Mouse (Mus musculus): Measurements from ENCODE around the gene Nfkbiz.

The Nfkbiz gene

DNA sequence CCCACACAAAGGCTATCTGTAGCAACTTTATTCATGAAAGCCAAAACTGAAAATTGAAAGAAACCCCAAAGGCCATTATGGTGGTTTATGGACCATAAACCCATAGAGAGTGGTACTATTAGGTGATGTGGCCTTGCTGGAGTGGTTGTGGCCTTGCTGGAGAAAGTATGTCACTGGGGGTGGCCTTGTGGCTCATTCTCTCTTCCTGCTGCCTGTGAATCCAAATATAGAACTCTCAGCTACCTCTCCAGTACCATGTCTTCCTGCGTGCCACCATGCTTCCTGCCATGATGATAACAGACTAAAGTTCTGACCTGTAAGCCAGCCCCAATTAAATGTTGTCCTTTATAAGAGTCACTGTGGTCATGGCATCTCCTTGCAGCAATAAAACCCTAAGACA lies 33.9 kb downstream of the Nfkbiz start:
- DNase-seq (ENCODE audit: low spot score in 2 of 2) = no peak

DNA sequence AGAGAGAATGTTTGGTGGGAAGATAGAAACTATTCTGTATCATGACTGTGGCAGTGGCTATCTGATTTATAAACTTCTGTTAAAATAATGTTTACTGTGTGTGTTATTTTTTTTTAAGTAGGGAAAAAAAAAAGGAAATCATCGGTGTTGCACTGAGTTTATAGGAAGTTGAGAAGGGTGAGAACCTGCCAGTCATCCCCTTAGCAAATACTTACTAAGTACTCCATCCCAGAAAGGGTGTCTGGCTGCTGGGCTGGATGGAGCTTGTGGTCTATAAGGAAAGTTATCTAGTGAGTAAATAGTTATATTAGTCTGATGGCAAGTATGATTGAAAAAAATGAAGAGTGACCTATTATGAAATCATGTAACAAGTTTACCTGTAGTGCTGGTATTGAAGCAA lies 37.1 kb downstream of the Nfkbiz start:
- no peak for DNase-seq (ENCODE audit: low spot score in 2 of 2)

DNA sequence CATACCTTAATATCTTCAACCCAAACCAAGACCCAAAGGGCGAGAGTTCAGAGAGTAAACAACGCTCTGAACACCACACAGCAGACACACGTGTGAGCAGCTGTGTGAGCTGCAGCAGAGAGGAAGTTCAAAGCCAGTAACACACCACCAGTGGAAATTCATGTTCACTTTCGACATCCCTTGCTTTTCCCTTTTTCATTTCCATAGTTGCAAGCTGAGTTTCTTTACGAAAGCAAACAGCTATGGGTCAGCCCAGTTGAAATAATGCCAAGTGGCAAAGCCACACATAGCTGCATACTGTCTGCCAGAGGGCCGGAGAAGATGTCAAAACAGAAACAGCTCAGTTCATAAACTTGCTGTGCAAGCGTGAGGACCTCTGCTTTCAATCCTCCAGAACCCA lies 39.9 kb downstream of the Nfkbiz start:
- no peak for DNase-seq (ENCODE audit: low spot score in 2 of 2)

DNA sequence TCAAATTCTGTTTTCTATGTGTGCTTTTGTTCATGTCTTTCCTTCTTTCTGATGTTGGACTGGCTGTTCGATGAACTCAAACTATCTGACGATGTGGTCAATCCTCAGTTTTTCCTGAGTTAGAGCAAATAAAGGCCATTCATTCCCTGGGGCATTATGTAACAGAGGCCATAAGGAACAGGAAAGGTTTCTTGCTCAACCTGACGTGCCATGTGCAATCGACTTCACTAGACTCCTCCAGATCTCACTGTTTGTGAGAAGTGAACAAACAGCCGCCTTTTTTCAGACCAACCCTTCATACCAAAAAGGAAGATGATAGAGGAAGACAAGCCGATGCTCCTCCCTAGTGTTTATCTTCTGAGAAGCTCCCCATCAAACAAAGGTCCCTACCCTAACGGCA lies 48.4 kb downstream of the Nfkbiz start:
- no peak for DNase-seq (ENCODE audit: low spot score in 2 of 2)

DNA sequence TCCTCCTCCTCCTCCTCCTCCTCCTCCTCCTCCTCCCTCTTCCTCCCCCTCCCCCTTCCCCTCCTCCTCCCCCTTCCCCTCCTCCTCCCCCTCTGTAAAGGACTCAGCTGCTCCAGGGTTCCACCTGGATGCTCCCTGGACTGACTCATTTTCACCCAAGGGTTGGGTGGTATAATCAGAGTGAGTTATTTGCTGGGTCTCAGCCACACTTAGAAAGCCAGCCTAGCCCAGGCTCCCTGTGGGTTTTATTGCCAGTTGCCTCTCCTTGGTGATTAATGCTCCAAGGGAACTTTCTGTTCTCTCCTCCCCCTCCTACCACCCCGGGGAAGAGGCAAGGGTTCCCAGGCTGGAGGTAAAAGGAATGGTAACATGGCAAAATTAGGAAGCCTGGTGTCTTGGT lies 49.4 kb downstream of the Nfkbiz start:
- DNase-seq (ENCODE audit: low spot score in 2 of 2) = no peak

DNA sequence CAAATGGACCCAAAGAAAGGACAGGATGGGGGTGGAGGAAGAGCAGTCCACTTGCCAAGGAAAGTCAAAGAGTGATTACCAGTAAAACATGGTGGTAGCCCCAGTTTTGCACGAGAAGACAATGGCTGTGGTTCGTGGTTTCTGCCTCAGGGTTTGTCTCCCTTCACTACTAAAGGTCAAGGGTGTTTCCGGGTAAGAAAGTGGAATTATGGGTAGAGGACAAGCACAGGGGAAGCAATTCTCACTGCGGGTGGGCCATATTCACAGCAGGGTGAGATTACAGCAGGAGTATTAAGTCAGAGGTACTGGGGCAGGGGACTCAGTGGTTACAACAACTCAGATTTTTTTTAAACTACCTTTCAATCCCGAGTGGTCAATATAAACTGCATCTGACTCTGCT lies 50.0 kb downstream of the Nfkbiz start:
- DNase-seq (ENCODE audit: low spot score in 2 of 2) = no peak

DNA sequence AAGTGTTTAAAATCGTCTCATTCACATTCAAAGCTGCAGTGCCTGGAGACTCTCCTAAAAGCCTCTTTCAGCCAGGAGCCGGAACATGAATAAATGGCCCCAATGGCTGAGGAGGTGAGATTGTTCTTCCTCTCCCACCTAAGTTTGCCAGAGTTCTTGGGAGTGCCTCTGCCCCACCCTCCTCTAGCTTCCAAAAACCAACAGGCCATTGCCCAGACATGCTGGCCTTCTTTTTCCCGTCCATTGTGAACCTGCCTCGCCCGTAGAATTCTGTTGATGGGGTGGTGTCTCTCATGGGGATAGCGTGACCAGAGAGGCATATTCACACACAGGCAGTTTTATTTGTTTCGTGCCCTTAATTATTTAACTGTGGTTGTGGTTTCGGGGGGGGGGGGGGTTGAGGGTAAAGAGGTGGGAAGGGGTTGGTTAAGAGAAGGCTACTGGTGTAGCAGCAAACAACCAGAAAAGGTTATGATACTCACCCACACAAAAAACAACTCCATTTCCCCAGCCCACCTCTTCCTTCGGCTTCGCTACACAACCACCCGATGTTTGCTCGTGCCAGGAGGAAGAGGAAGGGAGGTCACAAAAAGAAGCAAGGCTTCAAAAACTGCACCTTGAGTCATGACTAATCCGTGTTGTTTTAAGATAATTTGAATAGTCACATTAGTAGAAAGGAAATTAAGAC lies 51.2 kb downstream of the Nfkbiz start:
- no peak for DNase-seq (ENCODE audit: low spot score in 2 of 2)

DNA sequence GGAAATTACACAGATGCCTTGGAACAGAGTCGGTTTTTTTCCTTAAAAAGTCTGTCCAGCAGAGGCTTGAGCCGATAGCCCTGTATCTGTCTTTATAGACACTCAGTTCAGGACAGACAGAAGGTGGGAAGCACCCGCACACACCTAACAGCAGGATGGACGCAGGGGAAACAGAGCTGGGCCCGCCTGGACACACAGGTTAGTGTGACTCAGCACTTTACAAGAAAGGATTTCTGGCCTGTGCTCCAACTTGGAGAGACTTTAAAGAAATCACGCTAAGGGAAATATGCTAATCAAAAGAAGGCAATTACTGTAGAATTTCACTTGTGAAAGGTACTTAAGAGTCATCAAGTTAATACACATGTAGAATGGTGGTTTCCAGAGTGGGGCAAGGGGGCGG lies 54.3 kb downstream of the Nfkbiz start:
- no peak for DNase-seq (ENCODE audit: low spot score in 2 of 2)

DNA sequence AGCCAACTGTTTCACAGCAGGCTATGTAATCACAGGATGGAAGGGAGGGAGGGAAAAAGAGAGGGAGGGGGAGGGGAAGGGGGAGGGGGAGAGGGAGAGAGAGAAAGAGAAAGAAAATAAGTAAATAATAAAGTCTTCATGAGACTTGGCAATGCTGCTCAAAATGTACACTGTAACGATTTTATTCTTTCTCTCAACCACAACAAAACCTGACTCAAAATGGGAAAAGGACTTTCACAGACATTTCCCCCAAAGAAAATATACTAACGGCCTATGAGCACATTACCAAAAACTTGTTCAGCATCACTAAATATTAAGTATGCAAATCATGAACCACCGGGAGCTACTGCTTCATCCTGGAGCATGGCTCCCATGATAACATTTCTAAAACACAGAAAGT lies 54.8 kb downstream of the Nfkbiz start:
- DNase-seq (ENCODE audit: low spot score in 2 of 2) = no peak

DNA sequence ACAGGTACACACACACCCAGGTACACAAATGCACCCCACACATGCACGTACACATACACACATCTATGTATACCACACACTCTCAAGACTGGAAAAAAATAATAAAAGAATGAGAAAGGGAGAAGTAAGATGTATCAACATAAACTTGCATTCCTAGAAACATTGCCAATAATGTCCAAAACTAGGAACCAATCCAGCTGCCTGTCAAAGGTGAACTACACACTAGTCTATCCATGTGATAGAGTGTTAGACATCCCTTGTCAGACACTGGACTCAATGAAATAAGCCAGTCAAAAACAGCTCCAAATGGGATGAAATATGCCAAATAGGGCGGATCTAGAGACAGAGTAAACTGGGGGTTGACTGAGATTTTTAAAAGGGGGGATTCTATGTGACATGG lies 55.8 kb downstream of the Nfkbiz start:
- no peak for DNase-seq (ENCODE audit: low spot score in 2 of 2)

DNA sequence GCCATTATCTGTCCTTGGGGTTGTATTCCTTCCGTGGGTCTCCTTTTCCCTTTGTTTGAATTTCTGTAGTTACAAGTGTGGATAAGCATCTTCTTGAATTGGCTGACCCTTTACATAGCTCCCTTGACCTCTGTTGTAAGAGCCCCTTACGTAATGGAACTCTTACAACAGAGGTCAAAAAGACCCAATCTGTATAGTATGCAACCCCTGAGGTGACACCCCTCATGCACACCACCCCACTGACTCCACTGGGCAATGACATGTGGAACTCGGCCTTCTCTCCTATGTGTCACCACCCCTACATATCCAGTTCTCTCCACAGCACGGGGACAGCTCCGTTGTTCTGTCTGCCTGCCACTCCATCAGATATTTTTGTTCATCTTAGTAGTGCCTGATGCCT lies 56.9 kb downstream of the Nfkbiz start:
- no peak for DNase-seq (ENCODE audit: low spot score in 2 of 2)

DNA sequence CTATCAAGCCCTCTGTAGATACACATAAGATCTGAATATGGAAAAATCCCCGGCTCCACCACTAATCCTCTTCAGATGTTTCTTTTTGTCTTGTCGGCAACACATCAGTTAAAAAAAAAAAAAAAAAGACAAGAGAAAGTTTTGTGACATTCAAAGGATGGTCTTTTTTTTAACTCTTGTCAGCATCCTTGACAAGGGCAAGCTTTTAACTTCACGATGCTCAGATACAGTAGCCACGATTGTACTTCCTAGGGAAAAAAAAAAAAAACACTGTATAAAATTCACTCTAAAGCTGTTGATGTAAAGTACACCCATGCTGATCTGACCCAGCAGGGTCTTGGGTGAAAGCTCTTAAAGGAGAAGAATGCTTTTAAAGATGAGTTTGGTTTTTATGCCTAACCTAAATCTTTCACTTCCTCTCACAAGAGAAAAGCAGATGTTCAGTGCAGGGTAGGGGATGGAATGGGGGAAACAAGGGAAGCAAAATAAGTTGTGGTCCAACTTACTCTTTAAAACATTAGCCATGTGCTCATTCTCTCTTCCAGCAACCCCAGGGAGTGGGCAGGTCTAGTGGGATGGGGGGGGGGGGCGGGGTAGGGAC lies 57.6 kb downstream of the Nfkbiz start:
- no peak for DNase-seq (ENCODE audit: low spot score in 2 of 2)

DNA sequence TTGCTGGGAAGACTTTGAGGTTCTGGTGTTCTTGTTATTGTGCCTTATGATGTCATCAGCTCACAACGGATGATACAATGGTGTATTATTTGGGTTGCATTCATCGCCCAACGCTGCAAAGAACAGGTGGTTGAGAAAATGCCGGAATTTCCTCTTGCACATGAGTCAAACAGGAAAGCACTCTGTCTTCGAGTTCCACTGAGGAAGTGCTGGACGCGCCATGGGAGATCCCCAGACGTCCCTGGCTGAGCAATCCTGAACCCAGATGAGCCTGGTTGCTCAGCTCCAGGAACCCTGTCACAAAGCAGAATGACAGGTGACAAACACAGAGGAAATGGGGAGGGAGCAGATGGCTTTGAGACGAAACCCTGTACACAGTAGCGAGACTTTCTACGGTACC lies 62.4 kb downstream of the Nfkbiz start:
- no peak for DNase-seq (ENCODE audit: low spot score in 2 of 2)

DNA sequence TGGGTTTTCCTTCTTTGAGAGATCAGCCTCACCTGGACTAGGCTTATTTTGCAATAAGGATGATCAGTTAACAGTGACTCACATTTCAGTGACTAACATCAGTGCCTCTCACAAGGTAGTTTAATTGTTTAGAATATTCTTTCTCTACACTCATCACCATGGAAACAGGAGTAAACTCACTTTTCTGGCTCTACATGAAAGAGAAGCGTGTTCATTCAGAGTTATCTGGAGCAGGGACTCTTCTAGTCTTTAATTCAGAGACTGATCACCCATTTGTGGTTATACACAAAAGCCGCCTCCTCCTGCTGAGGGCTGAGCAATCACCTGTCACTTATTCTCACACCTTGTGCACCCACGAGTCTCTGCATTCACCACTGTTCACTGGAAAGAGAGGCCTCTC lies 68.5 kb downstream of the Nfkbiz start:
- no peak for DNase-seq (ENCODE audit: low spot score in 2 of 2)

All from right cerebral cortex, postnatal 36 days (tissue).